Mouse (Mus musculus) lung, postnatal 0 days (tissue): ENCODE results near the gene Dcakd.

ENCODE experiments used
- CTCF ChIP-seq: IDR thresholded peaks from 2 replicates; pipeline ENCODE4 v1.5.1; 2016; ENCODE audit warnings: antibody characterized with exemption, mild to moderate bottlenecking
- EP300 ChIP-seq: IDR thresholded peaks from 2 replicates; pipeline ENCODE4 v1.6.1; 2016; ENCODE audit warnings: antibody characterized with exemption, mild to moderate bottlenecking, control low read depth

- TF ChIP-seq CTCF (no peak), EP300 (no peak)
These were observed 31.7 kb downstream of the Dcakd start for GRCm38 (mm10) chr11:102996385-102996784.
